Mouse (Mus musculus): Measurements from ENCODE around the gene Tspan17. TPM values are rescaled to one million over a fixed set of nuclear protein-coding genes. Genes with fewer than 3 reads are reported as not detected.
"Not testable (repeated sequence)": the region's sequence is repeated elsewhere in the genome, so short reads cannot be mapped to it uniquely, and the experiment has no call there.

The Tspan17 gene
- polyA plus RNA-seq, 1 experiment from 2014 or later, result 9.4 TPM

- Histone ChIP-seq H3K9me3 (ENCODE audit: control insufficient read depth, low read length) (no peaks in the 10 kb centered on the region), H3K4me2 (ENCODE audit: low read length) (no peak overlapping the region), H3K27me3 (replicated peaks; ENCODE audit: control insufficient read depth, insufficient read depth, low read length) (no peaks in the 10 kb centered on the region), H3K36me3 (ENCODE audit: control insufficient read depth, insufficient read depth, low read length) (no peaks in the 10 kb centered on the region), H3K4me1 (replicated peaks; ENCODE audit: control insufficient read depth, insufficient read depth, low read length) (no peaks in the 10 kb centered on the region), H3K9ac (ENCODE audit: low read length) (no peak overlapping the region), H3K27ac (ENCODE audit: low read depth) (no peak overlapping the region), H3K4me3 (ENCODE audit: low read depth, low read length) (no peak overlapping the region)
- DNase-seq (ENCODE audit: low spot score), result no peak
- ATAC-seq (replicated peaks; ENCODE audit: low FRiP score, low TSS enrichment, low read depth), result no peak; the same call in 1 of the 2 replicates
- WGBS, result 86% methylated on average over 3 of the region's 3 CpGs
Observed at GRCm38 (mm10) chr13:54781086-54781485, 8.1 kb upstream of the Tspan17 start.

GRCm38 (mm10) chr13:54783235-54783634 is 5.9 kb upstream of the Tspan17 start:
- no peaks in the 10 kb centered on the region for H3K36me3 ChIP-seq (ENCODE audit: control insufficient read depth, insufficient read depth, low read length)
- H3K4me3 ChIP-seq (ENCODE audit: low read depth, low read length), result no peak overlapping the region
- 48% methylated on average over 2 of the region's 2 CpGs for WGBS
- no peak overlapping the region for H3K4me2 ChIP-seq (ENCODE audit: low read length)
- H3K4me1 ChIP-seq (replicated peaks; ENCODE audit: control insufficient read depth, insufficient read depth, low read length), result no peaks in the 10 kb centered on the region
- no peak overlapping the region for H3K27ac ChIP-seq (ENCODE audit: low read depth)
- no peak for DNase-seq (ENCODE audit: low spot score)
- H3K9me3 ChIP-seq (ENCODE audit: control insufficient read depth, low read length), result no peaks in the 10 kb centered on the region
- H3K27me3 ChIP-seq (replicated peaks; ENCODE audit: control insufficient read depth, insufficient read depth, low read length), result no peaks in the 10 kb centered on the region
- ATAC-seq (replicated peaks; ENCODE audit: low FRiP score, low TSS enrichment, low read depth), result no peak
- H3K9ac ChIP-seq (ENCODE audit: low read length), result no peak overlapping the region

GRCm38 (mm10) chr13:54783698-54784097 is 5.5 kb upstream of the Tspan17 start, which contains the start of gene Eif4e1b:
Gene Eif4e1b (plus strand): TSS chr13:54783998.
- no peaks in the 10 kb centered on the region for H3K27me3 ChIP-seq (replicated peaks; ENCODE audit: control insufficient read depth, insufficient read depth, low read length)
- H3K27ac ChIP-seq (ENCODE audit: low read depth), result no peak within 1 kb of the TSS
- no peak within 1 kb of the TSS for H3K4me2 ChIP-seq (ENCODE audit: low read length)
- no peaks in the 10 kb centered on the region for H3K4me1 ChIP-seq (replicated peaks; ENCODE audit: control insufficient read depth, insufficient read depth, low read length)
- WGBS, result 83% methylated on average over 4 of the region's 4 CpGs
- H3K9ac ChIP-seq (ENCODE audit: low read length), result no peak within 1 kb of the TSS
- ATAC-seq (replicated peaks; ENCODE audit: low FRiP score, low TSS enrichment, low read depth), result no peak
- H3K36me3 ChIP-seq (ENCODE audit: control insufficient read depth, insufficient read depth, low read length), result no peaks in the 10 kb centered on the region
- no peaks in the 10 kb centered on the region for H3K9me3 ChIP-seq (ENCODE audit: control insufficient read depth, low read length)
- no peak for DNase-seq (ENCODE audit: low spot score)
- H3K4me3 ChIP-seq (ENCODE audit: low read depth, low read length), result no peak within 1 kb of the TSS

GRCm38 (mm10) chr13:54787591-54787990 is 1.6 kb upstream of the Tspan17 start:
- not testable (repeated sequence) for H3K9ac ChIP-seq (ENCODE audit: low read length); H3K36me3 ChIP-seq (ENCODE audit: control insufficient read depth, insufficient read depth, low read length); ATAC-seq (replicated peaks; ENCODE audit: low FRiP score, low TSS enrichment, low read depth); H3K9me3 ChIP-seq (ENCODE audit: control insufficient read depth, low read length); H3K27ac ChIP-seq (ENCODE audit: low read depth); H3K4me3 ChIP-seq (ENCODE audit: low read depth, low read length); DNase-seq (ENCODE audit: low spot score); H3K27me3 ChIP-seq (replicated peaks; ENCODE audit: control insufficient read depth, insufficient read depth, low read length); H3K4me1 ChIP-seq (replicated peaks; ENCODE audit: control insufficient read depth, insufficient read depth, low read length); H3K4me2 ChIP-seq (ENCODE audit: low read length)
- 57% methylated on average over 2 of the region's 2 CpGs for WGBS

- peak overlapping the region; percentile 48 for H3K4me3 ChIP-seq (ENCODE audit: low read depth, low read length)
- WGBS, result 2% methylated on average over 38 of the region's 38 CpGs
- no peaks in the 10 kb centered on the region for H3K9me3 ChIP-seq (ENCODE audit: control insufficient read depth, low read length)
- H3K27me3 ChIP-seq (replicated peaks; ENCODE audit: control insufficient read depth, insufficient read depth, low read length), result peaks cover 8% of the 10 kb centered on the region; the same call in 1 of the 2 replicates
- H3K36me3 ChIP-seq (ENCODE audit: control insufficient read depth, insufficient read depth, low read length), result no peaks in the 10 kb centered on the region
- ATAC-seq (replicated peaks; ENCODE audit: low FRiP score, low TSS enrichment, low read depth) (peak; percentile 64), DNase-seq (ENCODE audit: low spot score) (peak; percentile 74)
- peak overlapping the region; percentile 88 for H3K4me2 ChIP-seq (ENCODE audit: low read length)
- H3K9ac ChIP-seq (ENCODE audit: low read length), result peak overlapping the region; percentile 41
- peaks cover 3% of the 10 kb centered on the region; the same call in 1 of the 2 replicates for H3K4me1 ChIP-seq (replicated peaks; ENCODE audit: control insufficient read depth, insufficient read depth, low read length)
- H3K27ac ChIP-seq (ENCODE audit: low read depth), result no peak overlapping the region
Observed at GRCm38 (mm10) chr13:54789561-54790397, 602 bp downstream of the Tspan17 start.

- Histone ChIP-seq H3K4me1 (replicated peaks; ENCODE audit: control insufficient read depth, insufficient read depth, low read length) (peaks cover 3% of the 10 kb centered on the region; the same call in 1 of the 2 replicates), H3K27me3 (replicated peaks; ENCODE audit: control insufficient read depth, insufficient read depth, low read length) (peaks cover 8% of the 10 kb centered on the region; the same call in 1 of the 2 replicates), H3K4me2 (ENCODE audit: low read length) (no peak overlapping the region), H3K4me3 (ENCODE audit: low read depth, low read length) (no peak overlapping the region), H3K27ac (ENCODE audit: low read depth) (no peak overlapping the region), H3K9me3 (ENCODE audit: control insufficient read depth, low read length) (no peaks in the 10 kb centered on the region), H3K36me3 (ENCODE audit: control insufficient read depth, insufficient read depth, low read length) (no peaks in the 10 kb centered on the region), H3K9ac (ENCODE audit: low read length) (no peak overlapping the region)
- 18% methylated on average over 21 of the region's 21 CpGs for WGBS
- ATAC-seq (replicated peaks; ENCODE audit: low FRiP score, low TSS enrichment, low read depth), result no peak
- DNase-seq (ENCODE audit: low spot score), result no peak
Observed at GRCm38 (mm10) chr13:54792259-54793230, 3.4 kb downstream of the Tspan17 start.

- Histone ChIP-seq H3K4me3 (ENCODE audit: low read depth, low read length) (no peak overlapping the region), H3K27me3 (replicated peaks; ENCODE audit: control insufficient read depth, insufficient read depth, low read length) (peaks cover 8% of the 10 kb centered on the region; the same call in 1 of the 2 replicates), H3K9me3 (ENCODE audit: control insufficient read depth, low read length) (no peaks in the 10 kb centered on the region), H3K4me2 (ENCODE audit: low read length) (no peak overlapping the region), H3K4me1 (replicated peaks; ENCODE audit: control insufficient read depth, insufficient read depth, low read length) (peaks cover 3% of the 10 kb centered on the region; the same call in 1 of the 2 replicates), H3K36me3 (ENCODE audit: control insufficient read depth, insufficient read depth, low read length) (no peaks in the 10 kb centered on the region), H3K9ac (ENCODE audit: low read length) (no peak overlapping the region), H3K27ac (ENCODE audit: low read depth) (no peak overlapping the region)
- ATAC-seq (replicated peaks; ENCODE audit: low FRiP score, low TSS enrichment, low read depth) (no peak), DNase-seq (ENCODE audit: low spot score) (no peak)
- 71% methylated on average over 16 of the region's 16 CpGs for WGBS
Observed at GRCm38 (mm10) chr13:54794002-54794577, 4.9 kb downstream of the Tspan17 start.

- Histone ChIP-seq H3K27me3 (replicated peaks; ENCODE audit: control insufficient read depth, insufficient read depth, low read length) (peaks cover 8% of the 10 kb centered on the region; the same call in 1 of the 2 replicates), H3K9me3 (ENCODE audit: control insufficient read depth, low read length) (no peaks in the 10 kb centered on the region), H3K4me2 (ENCODE audit: low read length) (no peak overlapping the region), H3K9ac (ENCODE audit: low read length) (no peak overlapping the region), H3K4me1 (replicated peaks; ENCODE audit: control insufficient read depth, insufficient read depth, low read length) (peaks cover 3% of the 10 kb centered on the region; the same call in 1 of the 2 replicates), H3K4me3 (ENCODE audit: low read depth, low read length) (no peak overlapping the region), H3K36me3 (ENCODE audit: control insufficient read depth, insufficient read depth, low read length) (no peaks in the 10 kb centered on the region), H3K27ac (ENCODE audit: low read depth) (no peak overlapping the region)
- ATAC-seq (replicated peaks; ENCODE audit: low FRiP score, low TSS enrichment, low read depth), result no peak
- no peak for DNase-seq (ENCODE audit: low spot score)
- WGBS, result 46% methylated on average over 5 of the region's 5 CpGs
Observed at GRCm38 (mm10) chr13:54794843-54795242, 5.7 kb downstream of the Tspan17 start.
